Mouse (Mus musculus) embryonic fibroblast, embryonic 13.5 days (primary cell): Measurements from ENCODE around the gene 4930539E08Rik.

Experiments used
- CTCF ChIP-seq: IDR thresholded peaks from 2 replicates; pipeline ENCODE4 v1.5.1; 2011; ENCODE audit warnings: mild to moderate bottlenecking, control low read depth, low read length, moderate library complexity, borderline replicate concordance; ENCODE audit not compliant: insufficient read depth
- POLR2A ChIP-seq: IDR thresholded peaks from 2 replicates; pipeline ENCODE4 v1.6.1; 2011; ENCODE audit warnings: low read depth, mild to moderate bottlenecking, control low read depth, low read length, moderate library complexity

DNA sequence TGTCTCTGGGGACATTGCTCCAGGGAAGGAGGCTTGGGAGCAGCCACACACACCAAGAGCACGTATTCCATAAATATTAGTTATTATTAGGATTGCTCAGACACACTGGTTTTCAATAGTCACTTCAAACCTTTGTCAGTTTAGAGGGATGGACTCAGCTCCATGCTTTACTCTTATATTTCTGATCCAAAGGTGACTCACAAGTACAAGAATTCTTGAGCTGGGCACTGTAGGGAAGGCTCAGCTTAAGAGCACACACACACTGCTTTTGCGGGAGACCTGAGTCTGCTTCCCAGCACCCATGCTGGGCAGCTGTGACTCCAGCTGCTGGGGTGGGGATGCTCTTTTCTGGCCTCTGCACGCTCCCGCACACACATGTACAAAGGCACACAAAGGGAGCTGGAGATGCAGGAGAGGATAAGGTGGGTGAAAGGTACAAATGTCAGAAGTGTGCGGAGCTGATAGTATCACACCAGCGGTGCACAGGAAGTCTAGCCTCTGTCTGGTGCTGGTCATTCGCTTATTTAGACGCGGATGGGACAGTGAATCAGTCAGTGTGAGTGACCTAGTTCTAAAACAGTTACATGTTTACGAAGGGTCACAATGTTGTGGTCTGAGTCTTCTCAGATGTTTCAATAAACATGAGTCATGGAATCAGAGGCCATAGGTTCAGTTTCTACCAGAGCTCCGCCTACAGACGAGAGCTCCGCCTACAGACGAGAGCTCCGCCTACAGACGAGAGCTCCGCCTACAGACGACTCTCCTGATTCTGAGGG, 16.5 kb upstream of the 4930539E08Rik start:
- TF ChIP-seq CTCF (no peak), POLR2A (no peak)
